Mouse (Mus musculus) liver, adult 2 months (tissue): ENCODE results near the gene Ccdc58. TPM values are rescaled to one million over a fixed set of nuclear protein-coding genes. Genes with fewer than 3 reads are reported as not detected.
"Not testable (repeated sequence)": the region's sequence is repeated elsewhere in the genome, so short reads cannot be mapped to it uniquely, and the experiment has no call there.

Experiments
- DNase-seq: peaks from one replicate; pipeline ENCODE4 v3.0.0-alpha.2; 2011; ENCODE audit warnings: low read depth, low spot score; ENCODE audit errors: extremely low read depth
- H3K27ac ChIP-seq: fragments of 200-500 bp; replicated peaks from 2 replicates; pipeline ENCODE4 v1.5.1; 2012; ENCODE audit warnings: low read depth, mild to moderate bottlenecking, control low read depth, inconsistent platforms, low read length; ENCODE audit not compliant: insufficient read depth
- H3K27me3 ChIP-seq: fragments of 200-500 bp; 2 replicates; pipeline ENCODE4 v1.6.1; 2012; ENCODE audit warnings: mild to moderate bottlenecking, moderate library complexity, low read length, inconsistent platforms; ENCODE audit not compliant: control insufficient read depth, insufficient read depth
- H3K36me3 ChIP-seq: fragments of 200-500 bp; 2 replicates; pipeline ENCODE4 v1.6.1; 2012; ENCODE audit warnings: low read length, inconsistent platforms; ENCODE audit not compliant: control insufficient read depth, insufficient read depth
- H3K4me1 ChIP-seq: fragments of 200-500 bp; 2 replicates; pipeline ENCODE4 v1.6.1; 2011; ENCODE audit warnings: low read length; ENCODE audit not compliant: control insufficient read depth, insufficient read depth
- H3K4me3 ChIP-seq: fragments of 200-500 bp; 2 replicates; pipeline ENCODE4 v1.5.1; 2011; ENCODE audit warnings: low read depth, mild to moderate bottlenecking, control low read depth, low read length, moderate library complexity; ENCODE audit not compliant: insufficient read depth
- H3K79me2 ChIP-seq: fragments of 200-500 bp; 2 replicates; pipeline ENCODE4 v1.6.1; 2012; ENCODE audit warnings: inconsistent platforms, mild to moderate bottlenecking, low read length, moderate library complexity; ENCODE audit not compliant: control insufficient read depth, insufficient read depth
- H3K9ac ChIP-seq: fragments of 200-500 bp; 2 replicates; pipeline ENCODE4 v1.6.1; 2012; ENCODE audit warnings: low read depth, mild to moderate bottlenecking, control low read depth, inconsistent platforms, low read length
- CTCF ChIP-seq: fragments of 200-500 bp; IDR thresholded peaks from 2 replicates; pipeline ENCODE4 v1.5.1; 2011; ENCODE audit warnings: low read depth, low read length, control low read depth
- POLR2A ChIP-seq: fragments of 200-500 bp; IDR thresholded peaks from 2 replicates; pipeline ENCODE4 v1.6.1; 2011; ENCODE audit warnings: low read length, control low read depth; ENCODE audit not compliant: insufficient read depth; ENCODE audit errors: extremely low read depth
- WGBS: fragments of 180-500 bp; shearing (Covaris S2); methylation state at CpG from one replicate; pipeline ENCODE4 v1.1.7; 2018; 5-methylcytosine and 5-hydroxymethylcytosine counted together
- polyA plus RNA-seq: library from polyadenylated mRNA; depleted of rRNA; stranded (reverse); fragments of >200 nt; gene quantifications from 2 replicates; pipeline ENCODE4 v1.2.3, GENCODE M21; 2012; rRNA removed
- total RNA-seq: library from RNA; depleted of rRNA; stranded (reverse); fragments of >200 nt; gene quantifications from 2 replicates; pipeline ENCODE4 v1.2.3, GENCODE M21; 2014; rRNA removed

Ccdc58 gene
- 54.0 and 54.6 TPM in 2 replicates for total RNA-seq
- polyA plus RNA-seq = 16.2 and 22.3 TPM in 2 replicates

- H3K9ac ChIP-seq = peak within 1 kb of the TSS; percentile 84
- peak; percentile 77 for DNase-seq
- H3K27me3 ChIP-seq = no peaks in the 10 kb centered on the region
- peak within 1 kb of the TSS; percentile 95 for H3K27ac ChIP-seq
- peaks cover 15% of the 10 kb centered on the region for H3K4me1 ChIP-seq
- no peaks in the 10 kb centered on the region for H3K36me3 ChIP-seq
- under 1% methylated on average over 81 of the region's 81 CpGs for WGBS
- TF ChIP-seq POLR2A = peak; percentile 89
- TF ChIP-seq CTCF = no peak
- peak within 1 kb of the TSS; percentile 76 for H3K4me3 ChIP-seq
- H3K79me2 ChIP-seq = peaks cover 24% of the 10 kb centered on the region
Measured at GRCm38 (mm10) chr16:36071450-36072379, at the start of gene Ccdc58, which contains the start of gene Fam162a. Gene Ccdc58 (plus strand): TSS chr16:36071685. Gene Fam162a (minus strand): TSS chr16:36071594.

GRCm38 (mm10) chr16:36028120-36028519 lies 43.4 kb upstream of the Ccdc58 start:
- H3K4me3 ChIP-seq, H3K9ac ChIP-seq, H3K4me1 ChIP-seq, H3K27me3 ChIP-seq, H3K27ac ChIP-seq, DNase-seq, H3K79me2 ChIP-seq: not testable (repeated sequence)
- H3K36me3 ChIP-seq = peaks cover 47% of the 10 kb centered on the region
- 94% methylated on average over 2 of the region's 2 CpGs for WGBS

GRCm38 (mm10) chr16:36040640-36041624 lies 30.6 kb upstream of the Ccdc58 start, which contains the start of gene Wdr5b:
Gene Wdr5b (plus strand): TSS chr16:36041190.
- WGBS = under 1% methylated on average over 39 of the region's 39 CpGs
- TF ChIP-seq POLR2A (peak; percentile 49; the same call in 1 of the 2 replicates), CTCF (no peak)
- DNase-seq = peak; percentile 97
- Histone ChIP-seq H3K9ac (peak within 1 kb of the TSS; percentile 75), H3K36me3 (peaks cover 4% of the 10 kb centered on the region; the same call in 1 of the 2 replicates), H3K27me3 (no peaks in the 10 kb centered on the region), H3K4me1 (peaks cover 3% of the 10 kb centered on the region; the same call in 1 of the 2 replicates), H3K79me2 (no peaks in the 10 kb centered on the region; the same call in 1 of the 2 replicates), H3K27ac (peak within 1 kb of the TSS; percentile 36; the same call in 1 of the 2 replicates), H3K4me3 (peak within 1 kb of the TSS; percentile 81)

GRCm38 (mm10) chr16:36041625-36042020 lies 29.9 kb upstream of the Ccdc58 start:
- H3K27me3 ChIP-seq = no peaks in the 10 kb centered on the region
- TF ChIP-seq CTCF (no peak), POLR2A (no peak)
- H3K9ac ChIP-seq = peak overlapping the region; percentile 75
- H3K4me1 ChIP-seq = peaks cover 3% of the 10 kb centered on the region; the same call in 1 of the 2 replicates
- 25% methylated on average over 11 of the region's 11 CpGs for WGBS
- peak overlapping the region; percentile 19; the same call in 1 of the 2 replicates for H3K27ac ChIP-seq
- DNase-seq = no peak
- H3K36me3 ChIP-seq = peaks cover 8% of the 10 kb centered on the region; the same call in 1 of the 2 replicates
- peak overlapping the region; percentile 81 for H3K4me3 ChIP-seq
- no peaks in the 10 kb centered on the region; the same call in 1 of the 2 replicates for H3K79me2 ChIP-seq

GRCm38 (mm10) chr16:36043073-36043472 lies 28.4 kb upstream of the Ccdc58 start:
- WGBS = 93% methylated on average over 10 of the region's 10 CpGs
- Histone ChIP-seq H3K27ac (no peak overlapping the region), H3K9ac (no peak overlapping the region), H3K4me3 (no peak overlapping the region), H3K36me3 (peaks cover 16% of the 10 kb centered on the region; the same call in 1 of the 2 replicates), H3K27me3 (no peaks in the 10 kb centered on the region), H3K4me1 (peaks cover 3% of the 10 kb centered on the region; the same call in 1 of the 2 replicates), H3K79me2 (no peaks in the 10 kb centered on the region; the same call in 1 of the 2 replicates)
- TF ChIP-seq POLR2A (no peak), CTCF (no peak)
- DNase-seq = no peak
